Mouse (Mus musculus) frontal cortex, adult 2 months (tissue): ENCODE results near the gene Igf2. TPM values are rescaled to one million over a fixed set of nuclear protein-coding genes. Genes with fewer than 3 reads are reported as not detected.

ENCODE experiments used
- DNase-seq, 2 experiments: peaks; one replicate each; pipeline ENCODE4 v3.0.0; 2022; ENCODE audit warnings: low spot score in 1 of 2; ENCODE audit errors: extremely low spot score in 1 of 2
- polyA plus RNA-seq: library from polyadenylated mRNA; depleted of rRNA; stranded (reverse); fragments of >200 nt; gene quantifications from 2 replicates; pipeline ENCODE4 v1.2.3, GENCODE M21; 2012; rRNA removed

Gene Igf2
- polyA plus RNA-seq, result 60.6 and 81.1 TPM in 2 replicates

GRCm38 (mm10) chr7:142666659-142667058, at the start of gene Igf2:
Gene Igf2, minus strand, starts transcription at chr7:142666816.
- no peak for DNase-seq

DNA sequence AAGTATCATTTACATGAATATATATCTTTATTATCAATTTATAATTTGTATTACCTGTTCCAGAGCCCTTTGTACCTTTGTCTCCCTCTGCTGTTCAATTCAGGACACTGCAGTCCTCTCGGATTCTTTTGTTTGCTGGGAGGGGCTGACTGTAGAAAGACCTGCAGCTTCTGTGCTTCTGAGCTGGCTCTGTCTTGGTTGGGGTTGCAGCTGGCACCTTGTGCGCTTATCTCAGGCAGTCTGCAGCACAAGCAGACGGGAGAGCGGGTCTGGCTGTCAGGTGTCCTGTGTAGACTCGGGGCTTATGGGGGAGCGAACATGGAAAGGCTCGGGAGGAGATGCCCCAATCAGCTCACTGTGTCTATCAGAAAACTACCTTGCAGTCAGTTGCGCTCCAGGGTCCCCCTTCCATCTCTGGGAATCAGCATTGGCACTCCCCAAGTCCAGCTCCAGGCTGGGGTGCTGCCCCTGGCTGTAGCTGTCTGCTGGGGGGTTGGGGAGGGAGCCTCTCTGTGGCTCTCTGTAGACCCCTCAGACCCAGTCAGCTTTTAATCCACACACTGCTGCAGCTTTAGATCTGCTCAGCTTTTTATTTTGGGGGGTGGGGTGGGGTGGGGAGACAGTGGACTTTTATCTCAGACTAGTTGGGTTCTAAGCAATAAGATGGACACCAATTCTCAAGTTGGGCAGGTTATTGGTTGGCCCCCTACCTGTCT, 48.3 kb upstream of the Igf2 start:
- DNase-seq, result peak; percentile 2 to 70

GRCm38 (mm10) chr7:142706873-142707272, 40.3 kb upstream of the Igf2 start:
- no peak for DNase-seq

- no peak for DNase-seq
Observed at GRCm38 (mm10) chr7:142699334-142699860, 32.8 kb upstream of the Igf2 start.

- no peak for DNase-seq
Observed at GRCm38 (mm10) chr7:142678611-142679010, 12.0 kb upstream of the Igf2 start.

- DNase-seq, result peak; percentile 22 to 85
Observed at GRCm38 (mm10) chr7:142675644-142676043, 9.0 kb upstream of the Igf2 start.

- no peak for DNase-seq
Observed at GRCm38 (mm10) chr7:142675141-142675540, 8.5 kb upstream of the Igf2 start.

- peak; percentile 14 to 90 for DNase-seq
Observed at GRCm38 (mm10) chr7:142672120-142672519, 5.5 kb upstream of the Igf2 start.

- DNase-seq, result peak in 1 of 2 experiments; percentile 37
Observed at GRCm38 (mm10) chr7:142671067-142671466, 4.5 kb upstream of the Igf2 start.

DNA sequence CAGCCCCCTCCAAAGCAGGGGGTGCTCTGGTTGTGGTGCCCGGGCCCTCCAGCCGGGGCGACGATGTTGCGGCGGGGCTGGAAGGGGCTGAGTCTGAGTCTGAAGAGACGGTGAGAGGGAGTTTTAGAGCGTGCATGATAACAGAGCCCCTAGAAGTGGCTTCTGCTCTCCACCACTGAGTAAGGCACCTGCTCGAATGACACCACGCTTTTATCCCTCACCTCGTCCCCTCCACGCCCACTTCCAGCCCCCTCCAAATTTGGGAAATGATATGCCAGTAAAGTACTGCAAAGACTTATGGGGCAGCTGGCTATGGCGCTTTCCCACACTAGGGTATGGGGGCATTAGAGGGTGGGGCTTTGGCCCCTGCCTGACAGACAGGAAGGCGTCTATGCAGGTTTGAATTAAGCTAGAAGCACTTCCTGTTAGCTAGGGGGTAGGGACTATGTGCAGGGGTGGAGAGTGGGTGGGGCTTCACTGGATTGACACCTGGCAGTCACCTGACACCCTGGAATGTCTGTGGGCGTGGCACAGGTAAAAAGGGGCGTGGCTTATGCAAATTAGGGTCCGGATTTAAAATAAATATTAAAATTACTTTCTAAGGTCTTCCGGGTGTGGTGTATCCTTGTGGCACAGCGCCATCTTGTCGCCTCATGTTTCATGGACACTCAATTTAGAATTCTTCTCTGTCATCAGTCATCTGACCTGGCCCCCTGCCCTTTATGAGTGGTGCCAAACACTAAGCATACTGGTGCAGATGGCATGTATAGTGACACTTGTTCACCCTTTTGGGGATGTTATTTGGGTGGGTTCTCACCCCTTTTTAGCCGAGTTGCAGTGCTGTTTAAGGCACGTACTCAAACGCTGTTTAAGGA, 3.4 kb upstream of the Igf2 start, which contains the start of gene Gm49394:
Gm49394 (minus strand) TSS at position 192 of the 875 bp plus-strand sequence.
- no peak for DNase-seq

- DNase-seq, result no peak
Observed at GRCm38 (mm10) chr7:142668328-142668727, 1.7 kb upstream of the Igf2 start.

DNA sequence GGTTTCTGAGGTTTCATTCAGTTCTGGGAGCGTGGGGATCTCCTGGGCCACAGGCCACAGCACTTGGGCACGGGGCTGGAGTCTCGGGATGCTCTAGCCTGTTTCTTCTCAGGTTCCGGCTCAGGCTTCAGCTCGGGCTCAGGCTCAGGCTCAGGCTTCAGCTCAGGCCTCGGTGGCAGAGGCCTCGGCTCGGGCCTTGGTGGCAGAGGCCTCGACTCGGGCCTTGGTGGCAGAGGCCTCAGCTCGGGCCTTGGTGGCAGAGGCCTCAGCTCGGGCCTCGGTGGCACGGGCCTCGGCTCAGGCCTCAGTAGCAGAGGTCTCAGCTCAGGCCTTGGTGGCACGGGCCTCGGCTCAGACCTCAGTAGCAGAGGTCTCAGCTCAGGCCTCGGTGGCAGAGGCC, 905 bp upstream of the Igf2 start:
- no peak for DNase-seq

GRCm38 (mm10) chr7:142666109-142666508, 507 bp downstream of the Igf2 start:
- no peak for DNase-seq

DNA sequence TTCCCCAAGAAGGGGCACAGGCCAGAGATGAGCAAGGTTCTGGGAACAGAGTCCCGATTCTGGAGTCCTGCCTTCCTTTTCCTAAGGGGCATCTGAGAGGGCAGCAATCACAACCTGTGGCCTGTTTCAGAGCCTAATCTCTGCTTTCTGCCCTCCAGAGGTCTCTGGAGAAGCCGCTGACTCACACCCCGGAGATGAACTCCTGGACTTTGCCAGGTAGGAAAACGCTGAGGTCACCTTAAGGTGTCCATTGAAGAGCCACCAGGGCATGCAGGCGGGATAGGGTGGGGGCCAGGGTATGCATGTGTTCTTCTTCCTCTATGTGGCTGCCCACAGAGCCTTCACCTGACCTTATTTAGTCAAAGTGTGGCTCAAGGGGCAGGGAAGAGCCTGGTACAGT, 1.3 kb downstream of the Igf2 start:
- no peak for DNase-seq

GRCm38 (mm10) chr7:142664465-142665029, 2.1 kb downstream of the Igf2 start:
- no peak for DNase-seq

GRCm38 (mm10) chr7:142663931-142664421, 2.6 kb downstream of the Igf2 start:
- DNase-seq, result no peak

DNA sequence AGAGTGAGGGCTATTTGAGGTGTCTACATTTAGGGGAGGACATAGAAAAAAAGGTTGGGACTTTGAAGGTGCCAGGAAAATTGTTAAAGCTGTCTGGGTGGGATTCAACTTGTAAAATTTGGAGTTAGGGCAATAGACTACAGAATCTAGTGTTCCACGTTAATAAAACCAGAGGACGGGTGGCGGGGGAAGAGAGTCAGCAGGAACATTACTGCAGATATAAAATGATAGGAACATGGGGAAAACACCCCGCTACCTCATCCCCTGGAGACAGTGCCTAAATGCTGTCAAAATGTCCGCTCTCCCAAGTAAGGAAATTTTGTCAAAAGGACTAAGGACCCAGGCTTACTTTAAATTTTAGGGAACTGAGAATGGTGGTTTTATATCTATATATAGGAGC, 3.5 kb downstream of the Igf2 start:
- DNase-seq, result no peak

- no peak for DNase-seq
Observed at GRCm38 (mm10) chr7:142661811-142662210, 4.8 kb downstream of the Igf2 start.

GRCm38 (mm10) chr7:142661046-142661445, 5.6 kb downstream of the Igf2 start:
- DNase-seq, result no peak

- DNase-seq, result no peak
Observed at GRCm38 (mm10) chr7:142660651-142660945, 6.0 kb downstream of the Igf2 start.
